Mouse (Mus musculus): ENCODE results near the gene Prss50. TPM values are rescaled to one million over a fixed set of nuclear protein-coding genes. Genes with fewer than 3 reads are reported as not detected.

The Prss50 gene
- polyA plus RNA-seq, 1 experiment: not detected

DNA sequence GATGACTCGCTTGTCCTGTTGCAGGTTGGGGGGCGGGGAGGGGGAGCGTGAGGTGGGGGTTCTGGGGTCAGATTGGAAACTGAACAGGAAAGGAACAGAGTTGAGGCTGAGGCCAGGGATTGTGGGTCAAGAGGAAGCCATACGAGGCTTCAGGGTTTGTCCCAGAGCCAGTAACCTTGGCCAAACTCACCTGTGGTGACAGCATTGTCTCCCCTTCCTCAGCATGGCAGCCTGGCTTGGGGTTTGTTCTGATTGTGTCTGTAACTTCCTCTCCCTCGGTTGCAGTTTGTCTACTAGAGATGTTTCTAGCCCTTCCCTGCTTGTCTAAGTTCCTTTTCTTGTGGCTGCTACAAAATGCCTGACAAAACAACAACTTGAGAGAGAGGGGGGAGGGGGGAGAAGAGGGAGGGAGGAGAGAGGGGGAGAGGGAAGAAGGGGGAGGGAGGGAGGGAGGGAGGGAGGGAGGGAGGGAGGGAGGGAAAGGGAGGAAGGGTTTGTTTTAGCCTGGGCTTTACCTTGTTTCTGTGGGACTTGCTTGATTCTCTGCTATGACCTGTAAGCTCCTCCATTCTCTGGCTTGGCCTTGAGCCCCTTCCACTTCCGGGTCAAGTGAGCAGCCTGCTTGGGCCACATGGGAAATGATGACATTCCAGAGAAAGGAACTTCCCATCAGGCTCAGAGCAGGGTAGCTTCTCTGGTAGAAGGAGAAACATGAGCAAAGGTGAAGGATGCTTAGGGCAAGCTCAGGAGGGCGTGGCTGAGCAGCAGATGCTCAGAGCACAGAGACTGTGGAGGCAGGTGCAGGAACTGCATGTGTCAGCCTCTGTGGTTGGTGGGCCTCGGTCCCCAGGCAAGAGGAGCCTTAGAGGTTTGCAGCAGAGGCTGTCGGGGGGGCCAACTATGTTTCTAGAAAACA is 29.9 kb downstream of the Prss50 start:
- TF ChIP-seq POLR2A (IDR thresholded peaks at IDR 0.05; ENCODE audit: low read depth, low read length) (no peak), CTCF (IDR thresholded peaks at IDR 0.05; ENCODE audit: borderline replicate concordance, insufficient read depth, low read length) (no peak)
- no peaks in the 10 kb centered on the region for H3K4me1 ChIP-seq (ENCODE audit: control insufficient read depth, insufficient read depth, low read length)
- no peak overlapping the region for H3K4me3 ChIP-seq (ENCODE audit: insufficient read depth, low read length)
- H3K27ac ChIP-seq (ENCODE audit: insufficient read depth, low read length): no peak overlapping the region

DNA sequence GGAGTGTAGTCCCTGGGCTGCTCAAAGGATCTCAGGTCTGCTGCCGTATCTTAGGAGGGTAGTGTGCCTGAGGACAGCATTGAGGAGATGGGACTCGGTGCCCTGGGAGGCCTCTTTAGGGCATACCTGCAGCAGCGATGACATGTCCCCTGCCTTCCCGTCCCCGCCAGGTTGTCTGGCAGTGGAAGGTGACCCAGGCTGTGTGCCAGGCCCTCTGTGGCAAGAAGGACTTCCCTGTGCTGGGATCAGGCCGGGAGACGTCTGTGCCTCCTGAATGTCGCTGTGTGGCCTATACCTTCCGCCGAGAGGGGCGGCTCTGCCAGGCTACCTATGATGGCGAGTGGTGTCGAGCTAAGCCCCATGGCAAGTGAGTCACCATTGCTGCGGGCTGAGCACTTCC is 31.2 kb downstream of the Prss50 start:
- H3K27ac ChIP-seq (ENCODE audit: insufficient read depth, low read length): no peak overlapping the region
- no peak overlapping the region for H3K4me3 ChIP-seq (ENCODE audit: insufficient read depth, low read length)
- H3K4me1 ChIP-seq (ENCODE audit: control insufficient read depth, insufficient read depth, low read length): no peaks in the 10 kb centered on the region
- TF ChIP-seq POLR2A (IDR thresholded peaks at IDR 0.05; ENCODE audit: low read depth, low read length): no peak
- TF ChIP-seq CTCF (IDR thresholded peaks at IDR 0.05; ENCODE audit: borderline replicate concordance, insufficient read depth, low read length): no peak

GRCm38 (mm10) chr9:110890026-110890783 is 32.4 kb downstream of the Prss50 start:
- Histone ChIP-seq H3K4me3 (ENCODE audit: insufficient read depth, low read length) (no peak overlapping the region), H3K27ac (ENCODE audit: insufficient read depth, low read length) (no peak overlapping the region), H3K4me1 (ENCODE audit: control insufficient read depth, insufficient read depth, low read length) (no peaks in the 10 kb centered on the region)
- TF ChIP-seq POLR2A (IDR thresholded peaks at IDR 0.05; ENCODE audit: low read depth, low read length) (no peak), CTCF (IDR thresholded peaks at IDR 0.05; ENCODE audit: borderline replicate concordance, insufficient read depth, low read length) (0 out of 2 replicates have a peak, but pooled peaks have one; percentile 5)

GRCm38 (mm10) chr9:110891077-110891828 is 33.5 kb downstream of the Prss50 start:
- Histone ChIP-seq H3K4me3 (ENCODE audit: insufficient read depth, low read length) (no peak overlapping the region), H3K4me1 (ENCODE audit: control insufficient read depth, insufficient read depth, low read length) (no peaks in the 10 kb centered on the region), H3K27ac (ENCODE audit: insufficient read depth, low read length) (no peak overlapping the region)
- TF ChIP-seq CTCF (IDR thresholded peaks at IDR 0.05; ENCODE audit: borderline replicate concordance, insufficient read depth, low read length) (no peak), POLR2A (IDR thresholded peaks at IDR 0.05; ENCODE audit: low read depth, low read length) (no peak)

GRCm38 (mm10) chr9:110892552-110892951 is 34.8 kb downstream of the Prss50 start:
- no peak for TF ChIP-seq CTCF (IDR thresholded peaks at IDR 0.05; ENCODE audit: borderline replicate concordance, insufficient read depth, low read length)
- TF ChIP-seq POLR2A (IDR thresholded peaks at IDR 0.05; ENCODE audit: low read depth, low read length): no peak
- H3K4me3 ChIP-seq (ENCODE audit: insufficient read depth, low read length): no peak overlapping the region
- H3K4me1 ChIP-seq (ENCODE audit: control insufficient read depth, insufficient read depth, low read length): no peaks in the 10 kb centered on the region
- H3K27ac ChIP-seq (ENCODE audit: insufficient read depth, low read length): no peak overlapping the region

DNA sequence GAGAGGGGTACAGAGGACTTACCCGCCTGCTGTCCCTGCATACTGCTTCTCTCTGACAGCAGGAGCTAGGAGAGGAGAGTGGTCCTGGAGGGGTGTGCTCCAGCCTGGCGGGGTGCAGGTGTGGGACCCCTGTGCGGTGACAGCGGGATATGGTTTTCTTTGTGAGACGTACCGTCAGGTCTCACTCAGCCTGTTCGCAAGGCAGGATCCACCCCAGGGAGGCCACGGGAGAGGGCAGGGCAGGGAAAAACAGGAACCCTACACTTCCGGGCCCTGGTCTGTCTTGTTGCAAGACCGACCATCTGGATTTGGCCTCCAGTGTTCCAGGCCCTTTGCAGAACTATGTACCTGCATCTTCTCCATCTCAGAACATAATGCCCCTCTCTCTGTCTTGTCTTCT is 35.7 kb downstream of the Prss50 start:
- no peak overlapping the region for H3K27ac ChIP-seq (ENCODE audit: insufficient read depth, low read length)

GRCm38 (mm10) chr9:110895507-110895906 is 37.7 kb downstream of the Prss50 start:
- H3K27ac ChIP-seq (ENCODE audit: insufficient read depth, low read length): no peak overlapping the region
- no peak overlapping the region for H3K4me3 ChIP-seq (ENCODE audit: insufficient read depth, low read length)
- H3K4me1 ChIP-seq (ENCODE audit: control insufficient read depth, insufficient read depth, low read length): no peaks in the 10 kb centered on the region
- TF ChIP-seq CTCF (IDR thresholded peaks at IDR 0.05; ENCODE audit: borderline replicate concordance, insufficient read depth, low read length): no peak
- no peak for TF ChIP-seq POLR2A (IDR thresholded peaks at IDR 0.05; ENCODE audit: low read depth, low read length)

More for the DNA sequence above, 35.7 kb downstream of the Prss50 start:
- TF ChIP-seq CTCF (IDR thresholded peaks at IDR 0.05; ENCODE audit: borderline replicate concordance, insufficient read depth, low read length) (no peak), POLR2A (IDR thresholded peaks at IDR 0.05; ENCODE audit: low read depth, low read length) (no peak)
- H3K4me3 ChIP-seq (ENCODE audit: insufficient read depth, low read length): no peak overlapping the region
- H3K4me1 ChIP-seq (ENCODE audit: control insufficient read depth, insufficient read depth, low read length): no peaks in the 10 kb centered on the region

DNA sequence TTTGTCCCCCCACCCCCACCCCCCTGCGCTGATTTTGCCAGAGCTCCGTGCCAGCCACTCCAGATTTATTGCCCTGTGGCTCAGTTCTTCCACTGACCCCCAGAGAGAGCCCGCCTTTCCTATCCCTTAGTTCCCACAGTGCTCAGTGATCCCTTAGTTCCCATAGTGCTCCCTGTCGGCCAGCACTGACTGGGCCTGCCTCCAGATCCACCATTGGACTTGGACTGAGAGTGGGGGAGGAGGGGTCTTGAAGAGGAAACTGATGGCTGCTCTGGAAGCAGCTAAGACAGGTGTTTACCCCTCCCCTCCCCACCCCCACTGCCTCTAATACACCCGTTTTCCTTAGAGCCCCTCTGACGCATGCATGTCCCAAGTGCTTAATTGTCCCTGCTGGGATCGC is 38.2 kb downstream of the Prss50 start:
- H3K4me3 ChIP-seq (ENCODE audit: insufficient read depth, low read length): no peak overlapping the region
- TF ChIP-seq POLR2A (IDR thresholded peaks at IDR 0.05; ENCODE audit: low read depth, low read length) (no peak), CTCF (IDR thresholded peaks at IDR 0.05; ENCODE audit: borderline replicate concordance, insufficient read depth, low read length) (no peak)
- no peaks in the 10 kb centered on the region for H3K4me1 ChIP-seq (ENCODE audit: control insufficient read depth, insufficient read depth, low read length)
- no peak overlapping the region for H3K27ac ChIP-seq (ENCODE audit: insufficient read depth, low read length)

DNA sequence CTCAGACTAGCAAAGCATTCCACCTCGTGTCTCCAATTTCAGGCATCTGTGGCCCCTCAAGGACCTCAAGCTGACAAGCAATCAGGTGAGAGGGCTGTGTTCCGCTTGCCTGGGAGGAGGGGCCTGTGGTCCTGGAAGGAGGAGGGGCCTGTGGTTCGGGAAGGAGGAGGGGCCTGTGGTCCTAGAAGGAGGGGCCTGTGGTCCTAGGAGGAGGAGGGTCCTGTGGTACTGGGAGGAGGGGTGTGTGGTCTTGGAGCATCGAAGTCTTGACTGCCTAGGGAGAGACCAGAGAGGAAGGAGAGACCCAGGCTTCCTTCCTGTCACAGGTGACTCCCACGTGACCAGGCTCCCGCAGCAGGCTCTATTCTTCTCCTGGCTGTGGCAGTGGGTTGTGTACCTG is 38.8 kb downstream of the Prss50 start:
- no peaks in the 10 kb centered on the region for H3K4me1 ChIP-seq (ENCODE audit: control insufficient read depth, insufficient read depth, low read length)
- no peak overlapping the region for H3K4me3 ChIP-seq (ENCODE audit: insufficient read depth, low read length)

More for the DNA sequence above, 38.8 kb downstream of the Prss50 start:
- H3K27ac ChIP-seq (ENCODE audit: insufficient read depth, low read length): no peak overlapping the region
- TF ChIP-seq CTCF (IDR thresholded peaks at IDR 0.05; ENCODE audit: borderline replicate concordance, insufficient read depth, low read length) (no peak), POLR2A (IDR thresholded peaks at IDR 0.05; ENCODE audit: low read depth, low read length) (no peak)

Data from embryonic fibroblast, embryonic 13.5 days (primary cell).